Mouse (Mus musculus) E14TG2a.4 (cell line): Measurements from ENCODE around the gene Bmpr1b.
A peak's percentile ranks its signal among the peaks of the same experiment; 100 is the strongest.

Experiments used
- H3K27me3 ChIP-seq: 2 replicates; pipeline ENCODE4 v1.6.1; 2014; ENCODE audit warnings: low read length, control low read depth; ENCODE audit not compliant: insufficient read depth
- H3K36me3 ChIP-seq: 2 replicates; pipeline ENCODE4 v1.6.1; 2014; ENCODE audit warnings: low read length, control low read depth; ENCODE audit not compliant: insufficient read depth
- H3K4me1 ChIP-seq: replicated peaks from 2 replicates; pipeline ENCODE4 v1.6.1; 2014; ENCODE audit warnings: low read depth, low read length, control low read depth
- H3K4me3 ChIP-seq: replicated peaks from 2 replicates; pipeline ENCODE4 v1.5.1; 2014; ENCODE audit warnings: mild to moderate bottlenecking, low read length
- H3K9me3 ChIP-seq: 2 replicates; pipeline ENCODE4 v1.6.1; 2014; ENCODE audit warnings: low read length, control low read depth
- CTCF ChIP-seq: conservative IDR thresholded peaks from 2 replicates; pipeline ENCODE4 v1.5.1; 2014; ENCODE audit warnings: low read length
- NANOG ChIP-seq: IDR thresholded peaks from 2 replicates; pipeline ENCODE4 v1.6.1; 2014; ENCODE audit warnings: borderline replicate concordance, low read length, mixed read lengths
- POU5F1 ChIP-seq: IDR thresholded peaks from 2 replicates; pipeline ENCODE4 v1.6.1; 2014; ENCODE audit warnings: low read length, borderline replicate concordance

Bmpr1b gene

GRCm38 (mm10) chr3:142063536-142064226, 105.5 kb downstream of the Bmpr1b start:
- H3K4me1 ChIP-seq: no peaks in the 10 kb centered on the region
- no peaks in the 10 kb centered on the region for H3K27me3 ChIP-seq
- no peak overlapping the region for H3K4me3 ChIP-seq
- TF ChIP-seq NANOG (no peak), POU5F1 (no peak), CTCF (no peak)
- H3K9me3 ChIP-seq: no peaks in the 10 kb centered on the region
- no peaks in the 10 kb centered on the region for H3K36me3 ChIP-seq

GRCm38 (mm10) chr3:142061267-142061666, 108.0 kb downstream of the Bmpr1b start:
- TF ChIP-seq NANOG (no peak), CTCF (no peak), POU5F1 (no peak)
- Histone ChIP-seq H3K36me3 (no peaks in the 10 kb centered on the region), H3K9me3 (no peaks in the 10 kb centered on the region), H3K4me1 (no peaks in the 10 kb centered on the region), H3K4me3 (no peak overlapping the region), H3K27me3 (no peaks in the 10 kb centered on the region)

- Histone ChIP-seq H3K27me3 (no peaks in the 10 kb centered on the region), H3K9me3 (no peaks in the 10 kb centered on the region), H3K36me3 (no peaks in the 10 kb centered on the region), H3K4me3 (no peak overlapping the region), H3K4me1 (no peaks in the 10 kb centered on the region)
- TF ChIP-seq NANOG: no peak
- TF ChIP-seq POU5F1: no peak
- no peak for TF ChIP-seq CTCF
These were observed 109.3 kb downstream of the Bmpr1b start for GRCm38 (mm10) chr3:142059890-142060289.

GRCm38 (mm10) chr3:142050681-142051080, 118.5 kb downstream of the Bmpr1b start:
- Histone ChIP-seq H3K4me1 (no peaks in the 10 kb centered on the region), H3K9me3 (no peaks in the 10 kb centered on the region), H3K36me3 (no peaks in the 10 kb centered on the region), H3K27me3 (no peaks in the 10 kb centered on the region), H3K4me3 (no peak overlapping the region)
- TF ChIP-seq POU5F1 (no peak), CTCF (no peak), NANOG (no peak)

- no peaks in the 10 kb centered on the region for H3K9me3 ChIP-seq
- TF ChIP-seq NANOG (no peak), CTCF (no peak), POU5F1 (no peak)
- no peaks in the 10 kb centered on the region for H3K4me1 ChIP-seq
- H3K36me3 ChIP-seq: no peaks in the 10 kb centered on the region
- H3K27me3 ChIP-seq: no peaks in the 10 kb centered on the region
- no peak overlapping the region for H3K4me3 ChIP-seq
These were observed 119.6 kb downstream of the Bmpr1b start for GRCm38 (mm10) chr3:142049610-142050009.

GRCm38 (mm10) chr3:142049093-142049492, 120.1 kb downstream of the Bmpr1b start:
- no peaks in the 10 kb centered on the region for H3K36me3 ChIP-seq
- no peaks in the 10 kb centered on the region for H3K27me3 ChIP-seq
- H3K4me3 ChIP-seq: no peak overlapping the region
- no peaks in the 10 kb centered on the region for H3K4me1 ChIP-seq
- TF ChIP-seq POU5F1 (no peak), CTCF (no peak), NANOG (no peak)
- no peaks in the 10 kb centered on the region for H3K9me3 ChIP-seq

- Histone ChIP-seq H3K27me3 (no peaks in the 10 kb centered on the region), H3K4me1 (no peaks in the 10 kb centered on the region), H3K4me3 (no peak overlapping the region), H3K9me3 (no peaks in the 10 kb centered on the region), H3K36me3 (no peaks in the 10 kb centered on the region)
- TF ChIP-seq POU5F1 (no peak), NANOG (no peak), CTCF (no peak)
These were observed 120.7 kb downstream of the Bmpr1b start for GRCm38 (mm10) chr3:142048493-142048892.

GRCm38 (mm10) chr3:142043463-142043862, 125.8 kb downstream of the Bmpr1b start:
- Histone ChIP-seq H3K27me3 (no peaks in the 10 kb centered on the region), H3K4me1 (no peaks in the 10 kb centered on the region), H3K36me3 (no peaks in the 10 kb centered on the region), H3K4me3 (no peak overlapping the region), H3K9me3 (peaks cover 8% of the 10 kb centered on the region; the same call in 1 of the 2 replicates)
- TF ChIP-seq CTCF (peak; percentile 76), POU5F1 (no peak), NANOG (no peak)

GRCm38 (mm10) chr3:142043006-142043405, 126.2 kb downstream of the Bmpr1b start:
- no peak overlapping the region for H3K4me3 ChIP-seq
- peaks cover 8% of the 10 kb centered on the region; the same call in 1 of the 2 replicates for H3K9me3 ChIP-seq
- H3K4me1 ChIP-seq: no peaks in the 10 kb centered on the region
- H3K36me3 ChIP-seq: no peaks in the 10 kb centered on the region
- TF ChIP-seq NANOG (no peak), POU5F1 (no peak), CTCF (no peak)
- H3K27me3 ChIP-seq: no peaks in the 10 kb centered on the region
